Mouse (Mus musculus): Measurements from ENCODE around the gene Cyp2d11. TPM values are rescaled to one million over a fixed set of nuclear protein-coding genes. Genes with fewer than 3 reads are reported as not detected.

The Cyp2d11 gene
- total and polyA plus RNA-seq, 3 experiments = not detected

GRCm38 (mm10) chr15:82358431-82359260 lies 35.2 kb downstream of the Cyp2d11 start:
- Histone ChIP-seq H3K36me3 (replicated peaks) (peaks cover 15% of the 10 kb centered on the region), H3K4me3 (ENCODE audit: low read depth, low read length) (no peak overlapping the region)
- no peak for ATAC-seq (ENCODE audit: extremely low read depth, insufficient number of reproducible peaks, low FRiP score, poor library complexity, severe bottlenecking)

GRCm38 (mm10) chr15:82354126-82354945 lies 39.5 kb downstream of the Cyp2d11 start, which contains the start of gene Ndufa6:
TSS of gene Ndufa6 (minus strand) at chr15:82354322.
- peak; percentile 97 for DNase-seq (ENCODE audit: low spot score)
- 0 out of 2 replicates have a peak, but pooled peaks cover 3% of the 10 kb centered on the region for H3K9me3 ChIP-seq (replicated peaks)
- H3K36me3 ChIP-seq (replicated peaks) = peaks cover 46% of the 10 kb centered on the region
- H3K27me3 ChIP-seq (ENCODE audit: insufficient read depth, low read length) = no peaks in the 10 kb centered on the region
- H3K4me1 ChIP-seq (ENCODE audit: insufficient read depth, low read depth, low read length) = peaks cover 60% of the 10 kb centered on the region
- TF ChIP-seq TAL1 (conservative IDR thresholded peaks at IDR 0.05; ENCODE audit: low read depth, low read length) (no peak), CTCF (IDR thresholded peaks at IDR 0.05; ENCODE audit: low read depth, low read length) (peak; percentile 66)
- peak within 1 kb of the TSS; percentile 94 for H3K4me3 ChIP-seq (ENCODE audit: low read depth, low read length)
- ATAC-seq (ENCODE audit: extremely low read depth, insufficient number of reproducible peaks, low FRiP score, poor library complexity, severe bottlenecking) = peak; percentile 98

More at GRCm38 (mm10) chr15:82358431-82359260, 35.2 kb downstream of the Cyp2d11 start:
- H3K9me3 ChIP-seq (replicated peaks) = 0 out of 2 replicates have a peak, but pooled peaks cover 3% of the 10 kb centered on the region
- H3K4me1 ChIP-seq (ENCODE audit: insufficient read depth, low read depth, low read length) = peaks cover 26% of the 10 kb centered on the region
- TF ChIP-seq GATA2 (IDR thresholded peaks at IDR 0.05; ENCODE audit: borderline replicate concordance, low read depth, low read length) (no peak), TAL1 (conservative IDR thresholded peaks at IDR 0.05; ENCODE audit: low read depth, low read length) (no peak), GATA1 (IDR thresholded peaks at IDR 0.05; ENCODE audit: borderline replicate concordance, low read length) (no peak), CTCF (IDR thresholded peaks at IDR 0.05; ENCODE audit: low read depth, low read length) (no peak), POLR2AphosphoS5 (IDR thresholded peaks at IDR 0.05; ENCODE audit: insufficient replicate concordance, low read depth, low read length) (no peak)
- H3K27me3 ChIP-seq (ENCODE audit: insufficient read depth, low read length) = no peaks in the 10 kb centered on the region
- no peak for DNase-seq (ENCODE audit: low spot score)

GRCm38 (mm10) chr15:82353745-82354113 lies 40.1 kb downstream of the Cyp2d11 start:
- Histone ChIP-seq H3K27me3 (ENCODE audit: insufficient read depth, low read length) (no peaks in the 10 kb centered on the region), H3K36me3 (replicated peaks) (peaks cover 52% of the 10 kb centered on the region), H3K9me3 (replicated peaks) (0 out of 2 replicates have a peak, but pooled peaks cover 3% of the 10 kb centered on the region), H3K4me1 (ENCODE audit: insufficient read depth, low read depth, low read length) (peaks cover 59% of the 10 kb centered on the region), H3K4me3 (ENCODE audit: low read depth, low read length) (peak overlapping the region; percentile 94)
- DNase-seq (ENCODE audit: low spot score) (no peak), ATAC-seq (ENCODE audit: extremely low read depth, insufficient number of reproducible peaks, low FRiP score, poor library complexity, severe bottlenecking) (no peak)
- TF ChIP-seq POLR2AphosphoS5 (IDR thresholded peaks at IDR 0.05; ENCODE audit: insufficient replicate concordance, low read depth, low read length) = no peak
- no peak for TF ChIP-seq CTCF (IDR thresholded peaks at IDR 0.05; ENCODE audit: low read depth, low read length)
- TF ChIP-seq GATA2 (IDR thresholded peaks at IDR 0.05; ENCODE audit: borderline replicate concordance, low read depth, low read length) = no peak
- TF ChIP-seq GATA1 (IDR thresholded peaks at IDR 0.05; ENCODE audit: borderline replicate concordance, low read length) = no peak
- no peak for TF ChIP-seq TAL1 (conservative IDR thresholded peaks at IDR 0.05; ENCODE audit: low read depth, low read length)

- no peak for TF ChIP-seq CTCF (IDR thresholded peaks at IDR 0.05; ENCODE audit: low read depth, low read length)
- TF ChIP-seq GATA2 (IDR thresholded peaks at IDR 0.05; ENCODE audit: borderline replicate concordance, low read depth, low read length) = no peak
- no peak for TF ChIP-seq GATA1 (IDR thresholded peaks at IDR 0.05; ENCODE audit: borderline replicate concordance, low read length)
- TF ChIP-seq POLR2AphosphoS5 (IDR thresholded peaks at IDR 0.05; ENCODE audit: insufficient replicate concordance, low read depth, low read length) = no peak
- TF ChIP-seq TAL1 (conservative IDR thresholded peaks at IDR 0.05; ENCODE audit: low read depth, low read length) = no peak
- ATAC-seq (ENCODE audit: extremely low read depth, insufficient number of reproducible peaks, low FRiP score, poor library complexity, severe bottlenecking) (no peak), DNase-seq (ENCODE audit: low spot score) (no peak)
- Histone ChIP-seq H3K4me1 (ENCODE audit: insufficient read depth, low read depth, low read length) (peaks cover 60% of the 10 kb centered on the region), H3K36me3 (replicated peaks) (peaks cover 54% of the 10 kb centered on the region), H3K27me3 (ENCODE audit: insufficient read depth, low read length) (no peaks in the 10 kb centered on the region), H3K9me3 (replicated peaks) (0 out of 2 replicates have a peak, but pooled peaks cover 3% of the 10 kb centered on the region), H3K4me3 (ENCODE audit: low read depth, low read length) (peak overlapping the region; percentile 94)
Observed at GRCm38 (mm10) chr15:82353078-82353744, 40.6 kb downstream of the Cyp2d11 start.

GRCm38 (mm10) chr15:82351480-82351879 lies 42.3 kb downstream of the Cyp2d11 start:
- DNase-seq (ENCODE audit: low spot score) (no peak), ATAC-seq (ENCODE audit: extremely low read depth, insufficient number of reproducible peaks, low FRiP score, poor library complexity, severe bottlenecking) (no peak; the same call in 1 of the 2 replicates)
- H3K4me3 ChIP-seq (ENCODE audit: low read depth, low read length) = peak overlapping the region; percentile 44; the same call in 1 of the 2 replicates
- TF ChIP-seq CTCF (IDR thresholded peaks at IDR 0.05; ENCODE audit: low read depth, low read length) (no peak), POLR2AphosphoS5 (IDR thresholded peaks at IDR 0.05; ENCODE audit: insufficient replicate concordance, low read depth, low read length) (no peak), GATA1 (IDR thresholded peaks at IDR 0.05; ENCODE audit: borderline replicate concordance, low read length) (no peak), GATA2 (IDR thresholded peaks at IDR 0.05; ENCODE audit: borderline replicate concordance, low read depth, low read length) (no peak), TAL1 (conservative IDR thresholded peaks at IDR 0.05; ENCODE audit: low read depth, low read length) (no peak)
- H3K9me3 ChIP-seq (replicated peaks) = 0 out of 2 replicates have a peak, but pooled peaks cover 3% of the 10 kb centered on the region
- no peaks in the 10 kb centered on the region for H3K27me3 ChIP-seq (ENCODE audit: insufficient read depth, low read length)
- peaks cover 63% of the 10 kb centered on the region for H3K36me3 ChIP-seq (replicated peaks)
- H3K4me1 ChIP-seq (ENCODE audit: insufficient read depth, low read depth, low read length) = peaks cover 69% of the 10 kb centered on the region
